Comparison of ENCODE assay signal across 20 mouse cellular contexts in genomic region chr11:16735083-16735644, GRCm38 (mm10).
"Had no signal": no experiment of that assay in that cellular context is flagged by ENCODE, and none has a peak within 500 bp of the region (broad histone marks: within the 10 kb centered on the region; RNA-seq: fewer than 3 reads in every experiment).

No protein-coding gene starts in this region.

- H3K4me3 ChIP-seq: kidney, embryonic 15.5 days; left cerebral cortex, adult 2 months; midbrain, embryonic 12.5 days; midbrain, embryonic 15.5 days; neural tube, embryonic 12.5 days; neural tube, embryonic 15.5 days; stomach, embryonic 15.5 days had no signal

- H3K9me3 ChIP-seq: kidney, embryonic 15.5 days; midbrain, embryonic 12.5 days; midbrain, embryonic 15.5 days; neural tube, embryonic 12.5 days; neural tube, embryonic 15.5 days; stomach, embryonic 15.5 days had no signal

- DNase-seq: kidney, postnatal 10 days; kidney, postnatal 36 days; layer of hippocampus, postnatal 36 days; liver, postnatal 0 days; lung, embryonic 14.5 days; right cerebral cortex, adult 18-20 months; right cerebral cortex, postnatal 14 days; right cerebral cortex, postnatal 4 days; thymus, adult 18-20 months; thymus, postnatal 36 days had no signal

- H3K27ac ChIP-seq: kidney, embryonic 15.5 days; left cerebral cortex, adult 2 months; liver, embryonic 14.5 days; macrophage; midbrain, embryonic 12.5 days; midbrain, embryonic 15.5 days; neural tube, embryonic 12.5 days; neural tube, embryonic 15.5 days; stomach, embryonic 15.5 days had no signal

- H3K27me3 ChIP-seq: kidney, embryonic 15.5 days; midbrain, embryonic 12.5 days; midbrain, embryonic 15.5 days; neural tube, embryonic 12.5 days; neural tube, embryonic 15.5 days; stomach, embryonic 15.5 days had no signal

- H3K36me3 ChIP-seq: kidney, embryonic 15.5 days; midbrain, embryonic 12.5 days; midbrain, embryonic 15.5 days; neural tube, embryonic 12.5 days; neural tube, embryonic 15.5 days; stomach, embryonic 15.5 days had no signal

- H3K4me2 ChIP-seq: kidney, embryonic 15.5 days; liver, embryonic 11.5 days; lung, embryonic 14.5 days; midbrain, embryonic 12.5 days; midbrain, embryonic 15.5 days; neural tube, embryonic 12.5 days; neural tube, embryonic 15.5 days; stomach, embryonic 15.5 days had no signal

- H3K4me1 ChIP-seq: kidney, embryonic 15.5 days; midbrain, embryonic 12.5 days; midbrain, embryonic 15.5 days; neural tube, embryonic 12.5 days; neural tube, embryonic 15.5 days; stomach, embryonic 15.5 days had no signal

- H3K9ac ChIP-seq: kidney, embryonic 15.5 days; liver, embryonic 14.5 days; liver, postnatal 0 days; lung, embryonic 14.5 days; midbrain, embryonic 12.5 days; midbrain, embryonic 15.5 days; neural tube, embryonic 12.5 days; neural tube, embryonic 15.5 days; stomach, embryonic 15.5 days had no signal
